Mouse (Mus musculus): ENCODE measurements around the gene St3gal2.
"Not testable (repeated sequence)": the region's sequence is repeated elsewhere in the genome, so short reads cannot be mapped to it uniquely, and the experiment has no call there.

The St3gal2 gene

GRCm38 (mm10) chr8:110919341-110920031 lies at the start of gene St3gal2:
TSS of gene St3gal2 (plus strand) at chr8:110919922.
- DNase-seq (ENCODE audit: low spot score) = peak; percentile 97

GRCm38 (mm10) chr8:110870501-110870900 lies 49.2 kb upstream of the St3gal2 start:
- no peak for DNase-seq (ENCODE audit: low spot score)

- DNase-seq (ENCODE audit: low spot score) = no peak
Measured at GRCm38 (mm10) chr8:110877862-110878261, 41.9 kb upstream of the St3gal2 start.

GRCm38 (mm10) chr8:110881741-110882310 lies 37.9 kb upstream of the St3gal2 start:
- no peak for DNase-seq (ENCODE audit: low spot score)

DNA sequence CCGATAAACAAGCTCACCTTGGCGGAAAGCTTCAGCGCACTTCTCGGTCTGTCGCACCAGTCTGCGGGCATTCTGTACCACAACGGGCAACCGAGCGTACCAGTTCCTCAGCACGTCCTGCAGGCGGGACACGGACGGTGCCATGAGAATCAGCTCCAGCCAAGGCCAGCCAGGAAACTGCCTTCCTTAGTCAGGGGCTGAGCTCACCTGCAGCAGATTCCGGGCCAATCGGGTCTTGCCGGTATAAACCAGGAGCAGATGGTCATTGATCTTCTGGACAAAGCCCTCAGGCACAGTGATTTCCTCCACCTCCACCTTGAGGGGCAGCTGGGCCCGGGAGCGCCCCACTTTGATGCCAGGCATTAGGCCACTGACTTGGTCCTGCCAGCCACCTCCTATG lies 35.9 kb upstream of the St3gal2 start:
- DNase-seq (ENCODE audit: low spot score) = no peak

- DNase-seq (ENCODE audit: low spot score) = no peak
Measured at GRCm38 (mm10) chr8:110886634-110887033, 33.1 kb upstream of the St3gal2 start.

GRCm38 (mm10) chr8:110887551-110887950 lies 32.2 kb upstream of the St3gal2 start:
- no peak for DNase-seq (ENCODE audit: low spot score)

DNA sequence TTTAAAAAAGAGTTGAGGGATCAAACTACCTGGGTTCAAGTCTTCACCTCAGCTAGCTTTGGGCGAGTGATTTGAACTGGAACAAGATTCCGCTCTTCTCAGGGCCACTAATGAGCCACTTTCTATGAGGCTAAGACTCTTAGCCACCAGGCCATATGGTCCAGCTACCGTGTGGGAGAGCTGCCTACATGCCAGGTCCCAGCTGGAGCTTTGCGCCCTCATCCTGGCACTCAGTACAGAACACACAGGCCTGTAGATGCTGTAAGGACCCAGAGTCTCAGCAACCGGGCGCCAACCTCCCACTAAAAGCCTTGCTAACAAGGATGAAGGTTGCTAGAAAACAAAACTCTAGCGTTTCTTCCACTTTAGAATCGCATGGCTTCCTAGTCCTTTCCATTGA lies 31.3 kb upstream of the St3gal2 start:
- no peak for DNase-seq (ENCODE audit: low spot score)

DNA sequence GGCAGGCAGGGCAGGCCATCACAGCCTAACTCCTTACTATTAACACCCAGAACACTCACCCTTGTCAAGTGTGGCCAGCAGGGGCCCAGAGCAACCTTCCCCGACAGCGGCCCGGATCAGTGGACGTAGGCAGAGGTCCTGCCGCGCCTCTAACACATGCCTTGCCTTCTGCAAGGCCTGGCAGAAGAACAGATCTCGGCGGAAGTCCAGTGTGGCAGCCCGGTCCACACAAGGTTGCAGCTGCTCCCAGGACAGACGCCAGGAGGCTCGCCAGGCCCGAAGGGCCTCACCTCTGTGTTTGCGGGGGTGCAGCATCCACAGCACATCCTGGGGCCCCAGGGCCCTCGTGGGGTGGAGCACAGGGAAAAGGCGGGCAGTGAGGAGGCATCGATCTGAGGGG lies 30.9 kb upstream of the St3gal2 start:
- no peak for DNase-seq (ENCODE audit: low spot score)

GRCm38 (mm10) chr8:110889904-110890470 lies 29.7 kb upstream of the St3gal2 start:
- no peak for DNase-seq (ENCODE audit: low spot score)

DNA sequence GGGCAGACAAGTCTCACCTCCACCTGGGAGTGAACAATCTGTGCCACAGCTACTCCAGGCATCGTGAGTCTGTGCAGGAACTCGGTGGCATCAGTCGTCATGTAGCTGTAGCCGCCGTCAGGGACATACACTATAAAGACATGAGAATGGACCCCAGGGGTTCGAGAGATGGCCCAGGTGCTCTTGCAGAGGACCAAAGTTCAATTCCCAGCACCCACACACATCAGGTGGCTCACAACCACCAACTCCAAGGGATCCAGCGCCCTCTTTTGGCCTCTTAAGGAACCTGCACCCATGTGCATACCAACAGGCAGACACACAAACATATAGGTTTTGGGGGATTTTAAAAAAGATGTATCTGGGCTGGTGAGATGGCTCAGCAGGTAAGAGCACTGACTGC lies 27.7 kb upstream of the St3gal2 start:
- DNase-seq (ENCODE audit: low spot score) = no peak

GRCm38 (mm10) chr8:110892913-110893312 lies 26.8 kb upstream of the St3gal2 start:
- no peak for DNase-seq (ENCODE audit: low spot score)

DNA sequence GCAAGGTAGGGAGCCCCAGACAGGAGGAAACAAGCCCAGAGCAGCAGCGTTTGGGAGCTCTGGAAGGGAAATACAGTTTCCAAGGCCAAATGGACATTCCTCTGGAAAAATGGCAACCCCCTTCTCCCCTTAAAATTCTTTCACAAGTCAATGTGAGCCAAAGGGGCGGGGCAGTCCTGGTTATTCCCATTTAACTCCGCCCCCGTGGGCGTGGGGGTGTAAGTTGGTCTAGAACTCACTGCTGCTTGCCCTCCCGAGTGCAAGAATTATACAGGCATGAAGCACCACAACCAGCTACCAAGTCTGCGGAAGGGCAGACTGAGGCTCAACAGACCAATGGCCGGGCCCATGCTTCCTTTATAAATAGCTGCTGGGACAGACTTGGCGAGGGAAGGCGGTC lies 24.9 kb upstream of the St3gal2 start:
- no peak for DNase-seq (ENCODE audit: low spot score)

- DNase-seq (ENCODE audit: low spot score) = no peak
Measured at GRCm38 (mm10) chr8:110895254-110895653, 24.5 kb upstream of the St3gal2 start.

- DNase-seq (ENCODE audit: low spot score) = no peak
Measured at GRCm38 (mm10) chr8:110895812-110896211, 23.9 kb upstream of the St3gal2 start.

DNA sequence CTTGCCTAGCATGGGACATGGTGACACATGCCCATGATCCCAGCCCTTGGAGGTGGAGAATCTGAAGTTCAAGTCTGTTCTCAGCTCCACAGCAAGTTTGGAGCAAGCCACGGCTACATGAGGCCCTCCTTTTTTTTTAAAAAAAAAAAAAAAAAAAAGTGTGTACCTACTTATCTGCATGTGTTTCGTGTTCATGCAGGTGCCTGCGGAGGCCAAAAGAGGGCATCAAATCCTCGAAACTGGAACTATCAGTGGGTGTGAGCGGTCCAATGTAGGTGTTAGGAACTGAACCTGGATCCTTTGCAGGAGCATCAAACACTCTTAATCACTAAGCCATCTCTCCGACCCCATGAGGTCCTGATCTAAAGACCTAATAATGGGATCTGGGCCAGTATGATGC lies 22.2 kb upstream of the St3gal2 start:
- DNase-seq (ENCODE audit: low spot score) = no peak

DNA sequence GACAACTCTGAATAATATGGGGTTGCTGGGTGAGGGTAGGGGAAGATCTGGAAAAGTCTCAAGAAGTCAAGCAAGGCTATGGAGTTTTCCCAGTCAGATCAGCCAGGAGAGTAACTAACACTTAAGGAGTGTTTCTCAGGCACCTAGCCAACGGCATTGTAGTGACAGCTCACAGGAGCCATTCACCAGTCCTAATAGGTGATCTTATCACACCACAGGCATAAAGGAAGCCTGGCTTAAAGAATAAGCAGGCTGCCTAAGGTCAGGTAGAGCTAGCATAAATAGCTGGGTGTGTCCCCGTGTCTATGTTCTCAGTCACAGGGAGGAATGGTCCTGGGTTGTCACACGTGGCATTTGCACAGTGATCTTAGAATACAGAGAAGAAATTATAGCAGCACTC lies 18.7 kb upstream of the St3gal2 start:
- DNase-seq (ENCODE audit: low spot score) = no peak

DNA sequence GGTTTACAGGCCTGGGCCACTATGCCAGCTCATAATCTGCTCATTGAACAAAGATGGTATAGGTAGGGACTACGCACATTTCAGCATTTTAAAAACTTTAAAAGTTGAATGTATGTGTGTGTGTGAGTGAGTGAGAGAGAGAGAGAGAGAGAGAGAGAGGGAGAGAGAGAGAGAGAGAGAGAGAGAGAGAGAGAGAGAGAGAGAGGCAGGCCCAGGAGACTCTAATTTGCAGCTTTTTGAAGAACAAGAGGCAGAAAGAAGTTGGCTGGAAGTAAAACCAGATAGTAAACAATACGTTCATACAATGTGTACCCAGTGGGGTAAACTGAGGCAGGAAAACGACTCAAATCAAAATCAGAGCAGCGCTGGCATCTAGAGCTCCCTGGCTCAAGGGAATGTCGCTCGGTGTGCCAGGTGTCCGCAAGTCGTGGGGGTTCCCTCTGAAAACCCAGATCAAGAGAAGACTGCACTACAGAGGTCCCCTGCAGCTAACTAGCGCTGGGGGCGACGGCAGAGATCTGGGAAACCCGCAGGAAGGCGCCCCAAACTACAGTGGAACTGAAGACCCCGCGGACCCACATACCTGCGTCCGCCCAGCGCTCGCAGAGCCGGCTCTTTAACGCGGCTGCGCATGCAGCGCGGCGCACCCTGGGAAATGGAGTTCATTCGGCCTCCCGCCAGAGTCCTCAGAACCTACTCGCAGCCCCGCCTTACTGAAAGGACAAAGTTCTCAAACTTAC lies 17.7 kb upstream of the St3gal2 start, which contains the start of gene Fuk:
Gene Fuk (minus strand): TSS at position 650 of the 740 bp plus-strand sequence.
- DNase-seq (ENCODE audit: low spot score) = peak; percentile 90

DNA sequence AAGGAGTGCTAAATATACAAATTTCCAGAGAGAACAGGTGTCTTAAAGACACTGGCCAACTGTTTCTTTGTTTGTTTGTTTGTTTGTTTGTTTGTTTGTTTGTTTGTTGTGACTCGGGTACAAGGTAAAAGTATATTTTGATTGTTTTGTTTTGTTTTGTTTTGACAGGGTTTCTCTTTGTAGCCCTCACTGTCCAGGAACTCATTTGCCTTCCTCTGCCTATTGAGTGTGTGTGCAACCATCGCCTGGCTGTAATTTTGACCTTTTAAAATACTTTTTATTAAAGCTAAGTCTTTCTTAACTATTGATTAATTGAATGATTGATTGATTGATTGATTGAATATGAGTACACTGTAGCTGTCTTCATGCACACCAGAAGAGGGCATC lies 17.1 kb upstream of the St3gal2 start:
- DNase-seq (ENCODE audit: low spot score) = no peak

DNA sequence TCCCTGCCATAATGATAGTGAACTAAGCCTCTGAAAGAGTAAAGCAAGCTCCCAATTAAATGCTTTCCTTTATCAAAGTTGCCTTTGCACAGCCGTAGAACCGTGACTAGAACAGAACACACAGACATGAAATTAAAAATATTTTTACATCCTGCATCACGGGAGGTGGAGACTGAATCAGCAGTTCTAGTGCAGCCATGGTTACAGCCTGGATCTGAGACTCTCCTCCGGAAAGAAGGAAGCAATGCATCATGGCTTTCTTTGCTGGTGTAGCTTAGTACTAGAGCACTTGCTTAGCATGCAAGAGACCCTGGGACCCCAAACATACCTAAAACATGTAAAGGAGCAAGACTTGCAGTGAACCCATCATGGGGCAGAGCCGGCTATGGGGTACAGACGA lies 14.3 kb upstream of the St3gal2 start:
- no peak for DNase-seq (ENCODE audit: low spot score)

DNA sequence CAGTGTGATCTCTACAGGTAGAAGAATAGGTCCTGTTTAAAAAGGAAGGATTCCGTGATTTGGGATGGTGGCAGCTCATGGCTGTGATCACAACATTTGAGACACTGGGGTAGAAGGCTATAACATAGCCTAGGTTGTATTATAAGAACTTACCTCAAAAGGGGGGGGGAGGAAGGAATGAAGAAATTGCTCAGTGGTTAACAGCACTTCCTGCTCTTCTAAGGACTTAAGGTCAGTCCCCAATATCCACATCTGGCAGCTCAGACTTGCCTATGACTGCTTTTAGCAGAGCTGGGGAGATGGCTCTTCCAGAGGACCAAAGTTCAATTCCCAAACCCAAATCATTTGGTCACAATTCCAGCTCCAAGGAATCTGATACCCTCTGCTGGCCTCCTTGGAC lies 13.0 kb upstream of the St3gal2 start:
- DNase-seq (ENCODE audit: low spot score) = no peak

- DNase-seq (ENCODE audit: low spot score) = not testable (repeated sequence)
Measured at GRCm38 (mm10) chr8:110909850-110910249, 9.9 kb upstream of the St3gal2 start.
